In genomic region chr19:4012432-4013022, GRCm38 (mm10) we compare ENCODE assay signal across 7 mouse cellular contexts. TPM values are rescaled to one million over a fixed set of nuclear protein-coding genes. Genes with fewer than 3 reads are reported as not detected.
DNase-seq lines count a peak whose midpoint lies in the region; ATAC-seq lines count a peak whose summit lies in the region.

TSS of gene Ndufv1 (minus strand) at chr19:4012806.

- peak within 1 kb of the TSS; percentile 79 for H3K9ac ChIP-seq in intestine, embryonic 16.5 days (ENCODE audit: low read depth, low read length)
- H3K9ac ChIP-seq in midbrain, embryonic 11.5 days (ENCODE audit: low read length) = peak within 1 kb of the TSS; percentile 52; the same call in 1 of the 2 replicates

- H3K4me3 ChIP-seq in intestine, embryonic 16.5 days (ENCODE audit: low read length) = peak within 1 kb of the TSS; percentile 75
- H3K4me3 ChIP-seq in midbrain, embryonic 11.5 days (ENCODE audit: low read depth, low read length) = peak within 1 kb of the TSS; percentile 47

- peak; percentile 99 for DNase-seq in adrenal gland, adult 8-10 months
- peak; percentile 95 for DNase-seq in embryo, embryonic 9.5 days (ENCODE audit: extremely low spot score)
- DNase-seq in gastrocnemius, postnatal 4 days (ENCODE audit: low spot score in 2 of 2) = peak; percentile 83 to 92
- DNase-seq in left cerebral cortex, postnatal 36 days (ENCODE audit: low spot score in 2 of 2) = peak; percentile 98
- DNase-seq in midbrain, embryonic 11.5 days (ENCODE audit: low spot score, missing footprints) = peak; percentile 99
- DNase-seq in skeletal muscle tissue, adult 2 months (ENCODE audit: low read depth, low spot score) = peak; percentile 97

- H3K4me1 ChIP-seq in intestine, embryonic 16.5 days (ENCODE audit: control insufficient read depth, insufficient read depth, low read length) = peaks cover 9% of the 10 kb centered on the region
- H3K4me1 ChIP-seq in midbrain, embryonic 11.5 days (ENCODE audit: control insufficient read depth, insufficient read depth, low read length) = peaks cover 8% of the 10 kb centered on the region; the same call in 1 of the 2 replicates

- under 1% methylated on average over 45 of the region's 45 CpGs for WGBS in intestine, embryonic 16.5 days
- WGBS in midbrain, embryonic 11.5 days = 1% methylated on average over 45 of the region's 45 CpGs

- intact Hi-C loops in left cerebral cortex, postnatal 36 days (cut with DNase I) = loop anchor here (2.0 to 10.0 kb wide), 2 partner anchors 68 to 212 kb away; no protein-coding TSS in a partner anchor

- H3K27me3 ChIP-seq in intestine, embryonic 16.5 days (replicated peaks; ENCODE audit: control insufficient read depth, insufficient read depth, low read length) = no peaks in the 10 kb centered on the region
- no peaks in the 10 kb centered on the region for H3K27me3 ChIP-seq in midbrain, embryonic 11.5 days (ENCODE audit: control insufficient read depth, insufficient read depth, low read length)

- H3K36me3 ChIP-seq in intestine, embryonic 16.5 days (ENCODE audit: control insufficient read depth, insufficient read depth, low read length) = peaks cover 18% of the 10 kb centered on the region
- peaks cover 13% of the 10 kb centered on the region for H3K36me3 ChIP-seq in midbrain, embryonic 11.5 days (ENCODE audit: control insufficient read depth, insufficient read depth, low read length)

- peak within 1 kb of the TSS; percentile 40 for H3K27ac ChIP-seq in intestine, embryonic 16.5 days (ENCODE audit: low read length)
- H3K27ac ChIP-seq in midbrain, embryonic 11.5 days (ENCODE audit: low read depth, low read length) = no peak within 1 kb of the TSS

- H3K9me3 ChIP-seq in intestine, embryonic 16.5 days (ENCODE audit: control insufficient read depth, low read length) = no peaks in the 10 kb centered on the region
- no peaks in the 10 kb centered on the region for H3K9me3 ChIP-seq in midbrain, embryonic 11.5 days (ENCODE audit: control insufficient read depth, low read length)

- H3K4me2 ChIP-seq in intestine, embryonic 16.5 days (ENCODE audit: low read depth, low read length) = peak within 1 kb of the TSS; percentile 55
- peak within 1 kb of the TSS; percentile 60 for H3K4me2 ChIP-seq in midbrain, embryonic 11.5 days

- ATAC-seq in intestine, embryonic 16.5 days = peak; percentile 99
- peak; percentile 100 for ATAC-seq in midbrain, embryonic 11.5 days (ENCODE audit: low FRiP score)

RNA-seq across cellular contexts. Expression of gene Ndufv1, which starts in this region (rescaled TPM):
- 100 to 1,000 TPM; 235 to 340 (median 280) TPM for total RNA-seq in adrenal gland, adult 8-10 months (2022)
- 100 to 1,000 TPM; 314 to 350 TPM for total RNA-seq in gastrocnemius, postnatal 4 days (2021)
- polyA plus RNA-seq in intestine, embryonic 16.5 days (2015; fragmentation: Nextera tagmentation; extraction: Ambion mirVana) = 299 and 309 TPM in 2 replicates
- total RNA-seq in left cerebral cortex, postnatal 36 days (2021) = 100 to 1,000 TPM; 226 to 259 TPM
- polyA plus RNA-seq in midbrain, embryonic 11.5 days (2014; fragmentation: Nextera tagmentation; extraction: Ambion mirVana) = 180 TPM in 2 replicates
